Mouse (Mus musculus) kidney, postnatal 0 days (tissue): ENCODE data around the gene Rtp1. TPM values are rescaled to one million over a fixed set of nuclear protein-coding genes. Genes with fewer than 3 reads are reported as not detected.

Experiments used
- ATAC-seq: fragments of 200-750 bp; cut with Nextera tagmentation; replicated peaks from 2 replicates; pipeline ENCODE4 v1.8.0; 2017; ENCODE audit warnings: low read depth, moderate number of reproducible peaks, moderate TSS enrichment, moderate library complexity; ENCODE audit not compliant: low FRiP score
- DNase-seq: peaks from one replicate; pipeline ENCODE4 v3.0.0-alpha.2; 2016; ENCODE audit warnings: low spot score
- H3K27ac ChIP-seq: fragments of 300-500 bp; sonication (generic); 2 replicates; pipeline ENCODE4 v1.5.1; 2014; ENCODE audit warnings: mild to moderate bottlenecking
- H3K27me3 ChIP-seq: fragments of 300-500 bp; sonication (generic); 2 replicates; pipeline ENCODE4 v1.6.1; 2014; ENCODE audit warnings: low read length, mixed read lengths; ENCODE audit not compliant: insufficient read depth
- H3K36me3 ChIP-seq: fragments of 300-500 bp; sonication (generic); 2 replicates; pipeline ENCODE4 v1.6.1; 2014; ENCODE audit warnings: low read length, mixed read lengths; ENCODE audit not compliant: insufficient read depth
- H3K4me1 ChIP-seq: fragments of 300-500 bp; sonication (generic); replicated peaks from 2 replicates; pipeline ENCODE4 v1.6.1; 2014; ENCODE audit warnings: antibody characterized with exemption, low read length, mixed read lengths; ENCODE audit not compliant: insufficient read depth
- H3K4me2 ChIP-seq: fragments of 300-500 bp; sonication (generic); 2 replicates; pipeline ENCODE4 v1.6.1; 2014; ENCODE audit warnings: mild to moderate bottlenecking, low read length, moderate library complexity, mixed read lengths
- H3K4me3 ChIP-seq: fragments of 300-500 bp; sonication (generic); replicated peaks from 2 replicates; pipeline ENCODE4 v1.5.1; 2014; ENCODE audit warnings: low read depth, low read length
- H3K9ac ChIP-seq: fragments of 300-500 bp; sonication (generic); 2 replicates; pipeline ENCODE4 v1.6.1; 2014; ENCODE audit warnings: low read depth, low read length
- H3K9me3 ChIP-seq: fragments of 300-500 bp; sonication (generic); replicated peaks from 2 replicates; pipeline ENCODE4 v1.6.1; 2016; ENCODE audit warnings: low read length, inconsistent platforms, mixed read lengths
- CTCF ChIP-seq: IDR thresholded peaks from 2 replicates; pipeline ENCODE4 v1.5.1; 2016; ENCODE audit warnings: antibody characterized with exemption, low read depth, mild to moderate bottlenecking, moderate library complexity
- WGBS: fragments of 180-500 bp; shearing (Covaris S2); extraction: QIAGEN DNeasy Blood & Tissue Kit; methylation state at CpG from one replicate; pipeline ENCODE4 v1.1.7; 2014; 5-methylcytosine and 5-hydroxymethylcytosine counted together
- polyA plus RNA-seq: library from polyadenylated mRNA; unstranded; fragments of >200 nt; fragmentation: Nextera tagmentation; extraction: Ambion mirVana; gene quantifications from 2 replicates; pipeline ENCODE4 v1.2.1, GENCODE M21; 2015

Rtp1 gene
- polyA plus RNA-seq, 1 experiment from 2014 or later, result not detected

DNA sequence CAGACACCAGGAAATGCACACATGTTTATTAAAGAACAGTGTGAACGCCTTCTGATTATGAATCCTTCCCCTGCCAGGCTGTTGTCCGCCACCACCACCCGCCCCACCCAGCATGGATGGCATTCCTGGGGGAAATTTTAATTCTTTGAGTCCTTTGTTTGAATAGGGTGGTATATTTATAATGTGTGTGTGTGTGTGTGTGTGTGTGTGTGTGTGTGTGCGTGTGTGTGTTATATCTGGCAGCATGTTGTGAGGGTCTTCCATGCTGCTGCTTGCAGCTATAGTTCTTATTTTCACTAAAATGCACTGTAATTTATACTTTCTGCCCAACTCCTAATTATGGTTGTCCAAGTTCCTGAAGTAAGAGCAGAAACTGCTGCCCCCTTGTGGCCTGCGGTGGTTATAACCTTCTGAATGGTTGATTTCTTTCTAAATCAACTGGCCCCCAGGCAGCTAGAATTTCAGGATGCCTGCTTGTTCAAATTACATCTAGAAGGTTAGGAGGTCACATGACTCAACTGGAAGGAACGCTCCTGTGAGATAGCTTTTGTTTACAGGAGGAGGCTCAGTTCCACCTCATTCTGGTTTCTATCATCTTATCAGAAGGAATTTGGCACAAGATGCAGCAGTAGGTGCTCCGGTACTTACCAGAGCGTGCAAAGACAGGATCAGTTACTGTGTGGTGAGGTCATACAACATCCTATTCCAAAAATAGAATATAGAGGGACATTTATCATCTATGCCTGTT is 25.8 kb upstream of the Rtp1 start:
- Histone ChIP-seq H3K9ac (no peak overlapping the region), H3K4me1 (peaks cover 2% of the 10 kb centered on the region; the same call in 1 of the 2 replicates), H3K4me2 (no peak overlapping the region), H3K27me3 (no peaks in the 10 kb centered on the region), H3K9me3 (no peaks in the 10 kb centered on the region), H3K36me3 (no peaks in the 10 kb centered on the region), H3K27ac (no peak overlapping the region), H3K4me3 (no peak overlapping the region)
- ATAC-seq (peak; percentile 71), DNase-seq (peak; percentile 90)
- WGBS, result 42% methylated on average over 8 of the region's 8 CpGs
- TF ChIP-seq CTCF, result peak; percentile 90

DNA sequence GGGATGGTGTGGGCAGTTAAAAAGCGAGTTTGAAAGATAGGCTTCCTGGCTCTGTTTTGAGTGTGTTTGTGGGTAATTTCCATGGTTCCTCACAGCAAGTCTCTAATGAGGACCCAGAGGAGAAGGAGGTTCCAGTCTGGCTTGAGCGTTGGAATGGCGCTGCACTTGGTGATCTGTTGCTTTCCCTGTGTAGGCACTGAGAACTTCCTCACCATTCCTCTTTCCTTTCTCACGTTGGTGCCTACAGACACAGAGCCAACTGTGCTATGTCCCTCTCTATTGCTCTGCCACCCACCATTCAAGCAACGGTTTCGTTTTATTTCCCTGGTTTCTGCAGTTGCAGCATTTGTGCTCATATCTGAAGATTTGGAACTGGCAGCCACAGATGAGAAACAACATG is 16.0 kb upstream of the Rtp1 start:
- Histone ChIP-seq H3K9ac (no peak overlapping the region), H3K27me3 (no peaks in the 10 kb centered on the region), H3K4me1 (no peaks in the 10 kb centered on the region), H3K36me3 (no peaks in the 10 kb centered on the region), H3K4me2 (no peak overlapping the region), H3K9me3 (no peaks in the 10 kb centered on the region), H3K27ac (no peak overlapping the region), H3K4me3 (no peak overlapping the region)
- DNase-seq, result no peak
- no peak for TF ChIP-seq CTCF
- ATAC-seq, result no peak
- 78% methylated on average over 6 of the region's 6 CpGs for WGBS

DNA sequence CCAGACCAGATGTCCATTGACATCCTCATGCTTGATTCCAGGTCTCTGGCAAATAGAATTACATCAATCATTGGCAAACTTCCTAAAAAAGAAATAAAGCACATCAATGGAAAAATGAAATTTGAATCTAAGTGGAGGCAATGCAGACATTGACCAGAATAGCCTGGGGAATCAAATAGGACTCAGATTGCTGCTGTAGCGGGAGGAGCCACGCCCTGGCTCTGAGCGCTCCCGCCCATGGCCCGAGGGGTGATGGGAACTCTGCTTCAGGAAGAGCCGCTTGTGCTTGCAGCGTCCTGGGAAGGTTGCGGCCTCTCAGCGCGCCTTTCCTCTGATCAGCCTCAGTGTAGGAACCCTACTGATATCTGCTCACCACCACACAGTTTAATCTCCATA is 12.7 kb upstream of the Rtp1 start:
- no peak for TF ChIP-seq CTCF
- no peak for ATAC-seq
- Histone ChIP-seq H3K4me3 (no peak overlapping the region), H3K9ac (no peak overlapping the region), H3K27ac (peak overlapping the region; percentile 25; the same call in 1 of the 2 replicates), H3K4me1 (no peaks in the 10 kb centered on the region), H3K9me3 (no peaks in the 10 kb centered on the region), H3K27me3 (no peaks in the 10 kb centered on the region), H3K4me2 (peak overlapping the region; percentile 37; the same call in 1 of the 2 replicates), H3K36me3 (no peaks in the 10 kb centered on the region)
- 30% methylated on average over 10 of the region's 10 CpGs for WGBS
- peak; percentile 54 for DNase-seq

DNA sequence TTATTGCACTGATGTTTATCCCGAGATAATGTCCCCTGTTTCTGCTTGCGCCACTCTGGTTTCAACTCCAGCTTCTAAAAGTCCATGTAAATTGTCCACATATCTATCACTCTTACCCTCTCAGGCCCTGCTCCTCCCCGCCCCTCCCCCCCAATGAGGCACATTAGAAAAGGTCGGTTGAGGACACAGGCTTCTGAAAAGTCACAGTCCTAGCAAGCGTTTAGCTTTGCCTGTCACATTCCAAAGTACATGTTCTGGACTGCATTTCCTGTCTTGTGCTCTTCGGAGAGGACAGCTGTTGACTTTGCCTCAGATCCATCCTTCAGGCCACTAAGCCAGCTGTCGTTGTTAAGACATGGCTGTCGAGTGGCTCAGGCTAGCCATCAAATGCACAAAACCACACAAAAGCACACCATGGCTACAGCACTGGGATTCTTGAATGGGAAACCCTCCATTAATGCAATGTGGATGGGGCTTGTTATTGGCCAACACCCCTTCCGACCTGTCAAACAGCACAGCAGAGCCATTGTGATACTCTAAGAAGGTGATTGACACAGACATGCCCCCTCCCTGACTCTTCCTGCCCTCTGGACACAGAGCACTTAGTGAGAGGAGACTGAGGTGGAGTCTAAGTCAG is 12.2 kb upstream of the Rtp1 start:
- Histone ChIP-seq H3K27ac (peak overlapping the region; percentile 25; the same call in 1 of the 2 replicates), H3K36me3 (no peaks in the 10 kb centered on the region), H3K9ac (no peak overlapping the region), H3K4me3 (no peak overlapping the region), H3K9me3 (no peaks in the 10 kb centered on the region), H3K4me1 (no peaks in the 10 kb centered on the region), H3K27me3 (no peaks in the 10 kb centered on the region), H3K4me2 (peak overlapping the region; percentile 37; the same call in 1 of the 2 replicates)
- TF ChIP-seq CTCF, result no peak
- 42% methylated on average over 9 of the region's 9 CpGs for WGBS
- peak; percentile 53; the same call in 1 of the 2 replicates for ATAC-seq
- DNase-seq, result peak; percentile 76

DNA sequence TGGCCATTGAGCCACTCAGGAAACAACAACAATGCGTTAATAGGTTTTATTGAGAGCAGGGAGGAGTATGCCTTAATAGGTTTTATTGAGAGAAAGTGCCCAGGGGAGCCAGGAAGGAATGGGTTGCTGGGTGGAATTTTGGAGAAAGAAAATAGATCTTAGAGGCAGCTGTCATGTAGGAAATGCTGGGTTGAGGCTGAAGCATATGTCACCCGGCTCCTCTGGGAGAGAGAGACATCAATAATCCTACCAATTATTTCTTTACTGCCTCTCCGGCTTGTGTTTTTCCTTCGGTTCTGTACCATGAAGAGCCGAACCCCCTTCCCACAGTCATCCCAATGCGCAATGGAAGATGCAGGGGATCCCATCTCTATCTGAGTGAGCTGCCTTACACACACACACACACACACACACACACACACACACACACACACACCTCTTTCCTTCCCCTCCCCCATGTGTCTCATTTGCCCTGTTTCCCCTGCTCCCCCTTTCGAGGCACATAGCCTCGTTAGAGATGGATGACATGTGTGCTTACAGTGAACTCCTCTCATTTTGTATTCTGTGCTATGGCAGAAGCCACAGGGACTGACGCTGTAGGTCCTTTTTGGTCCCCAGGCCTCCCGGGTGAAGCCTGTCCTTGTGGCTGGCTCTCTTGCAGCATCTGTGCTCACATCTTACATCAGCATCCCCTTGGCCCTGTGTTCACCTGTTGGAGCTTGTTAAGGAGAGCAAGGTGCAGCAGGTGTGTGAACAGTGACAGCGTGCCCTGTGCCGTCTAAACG is 11.3 kb upstream of the Rtp1 start:
- 63% methylated on average over 13 of the region's 13 CpGs for WGBS
- H3K9me3 ChIP-seq, result no peaks in the 10 kb centered on the region
- H3K27me3 ChIP-seq, result no peaks in the 10 kb centered on the region
- no peaks in the 10 kb centered on the region for H3K36me3 ChIP-seq
- no peak overlapping the region for H3K9ac ChIP-seq
- no peak overlapping the region for H3K4me2 ChIP-seq
- H3K4me3 ChIP-seq, result no peak overlapping the region
- no peak overlapping the region for H3K27ac ChIP-seq
- TF ChIP-seq CTCF, result no peak
- H3K4me1 ChIP-seq, result no peaks in the 10 kb centered on the region
- no peak for DNase-seq
- no peak for ATAC-seq

DNA sequence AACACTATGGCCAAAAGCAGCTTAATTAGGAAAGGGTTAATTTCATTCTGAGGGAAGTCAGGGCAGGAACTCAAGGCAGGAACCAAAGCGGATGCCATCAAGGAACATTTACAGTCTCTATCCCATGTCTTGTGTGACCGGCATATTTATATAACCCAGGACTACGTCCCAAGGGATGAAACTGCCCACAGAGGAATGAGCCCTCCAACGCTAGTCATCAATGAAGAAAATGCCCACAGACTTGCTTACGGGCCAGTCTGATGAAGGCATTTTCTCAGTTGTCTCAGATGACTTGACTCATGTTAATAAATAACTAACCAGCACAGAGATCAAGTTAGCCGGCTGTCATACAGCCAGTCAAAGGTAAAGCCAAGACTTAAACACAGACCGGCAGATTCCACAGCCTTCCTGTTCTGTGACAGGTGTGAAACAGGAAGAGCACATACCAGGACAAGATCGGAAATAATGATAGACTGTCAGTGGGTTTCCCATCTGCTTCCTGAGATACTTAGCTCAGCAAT is 9.3 kb upstream of the Rtp1 start:
- Histone ChIP-seq H3K4me1 (no peaks in the 10 kb centered on the region), H3K4me3 (no peak overlapping the region), H3K4me2 (no peak overlapping the region), H3K27me3 (no peaks in the 10 kb centered on the region), H3K9me3 (no peaks in the 10 kb centered on the region), H3K27ac (no peak overlapping the region), H3K9ac (no peak overlapping the region), H3K36me3 (no peaks in the 10 kb centered on the region)
- peak; percentile 31 for DNase-seq
- WGBS, result 66% methylated on average over 8 of the region's 8 CpGs
- ATAC-seq, result peak; percentile 15; the same call in 1 of the 2 replicates
- TF ChIP-seq CTCF, result no peak
